Comparison of ENCODE assay signal across 13 mouse cellular contexts in the genomic region with DNA sequence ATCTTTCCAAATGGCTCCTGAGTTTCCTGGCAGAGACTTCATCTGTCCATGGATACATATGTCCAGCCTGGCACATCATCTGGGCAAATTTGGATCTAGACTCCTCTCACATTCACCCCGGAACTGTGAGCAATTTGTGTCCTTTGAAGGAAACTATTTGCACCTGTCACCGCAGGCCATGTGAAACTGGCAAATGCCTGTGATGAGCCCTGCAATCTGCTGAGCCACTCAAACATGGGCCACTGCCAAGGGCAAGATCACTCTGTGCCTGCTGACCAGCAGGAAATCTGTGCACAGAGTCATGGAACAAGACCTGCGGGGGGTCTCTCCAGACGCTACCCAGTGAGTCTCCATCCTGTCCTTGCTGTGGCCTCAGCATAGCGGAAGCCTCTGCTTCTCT. TPM values are rescaled to one million over a fixed set of nuclear protein-coding genes. Genes with fewer than 3 reads are reported as not detected.
A peak's percentile ranks its signal among the peaks of the same experiment; 100 is the strongest.
DNase-seq lines count a peak whose midpoint lies in the region; TF ChIP-seq lines count a peak whose summit lies in the region.
"Had no signal": no experiment of that assay in that cellular context is flagged by ENCODE, and none has a peak within 500 bp of the region (broad histone marks: within the 10 kb centered on the region; RNA-seq: fewer than 3 reads in every experiment).

No protein-coding gene starts in this region.

- no peak overlapping the region for H3K4me3 ChIP-seq in left cerebral cortex, adult 2 months
- H3K4me3 ChIP-seq: heart, embryonic 15.5 days; intestine, embryonic 15.5 days; megakaryocyte, embryonic 14.5 days had no signal

- DNase-seq in heart, postnatal 10 days = peak; percentile 13 to 23
- DNase-seq in heart, postnatal 25 days (ENCODE audit: low spot score) = no peak
- DNase-seq in adrenal gland, adult 2 months = peak; percentile 71
- peak; percentile 93 for DNase-seq in cerebellum, adult 18-20 months
- DNase-seq in gastrocnemius, adult 8-10 months (ENCODE audit: low spot score in 2 of 2) = peak; percentile 71 to 73
- no peak for DNase-seq in thymus, postnatal 25 days
- DNase-seq in left cerebral cortex, adult 2 months (ENCODE audit: extremely low spot score in 1 of 2, low spot score in 2 of 2) = no peak
- no peak for DNase-seq in lung, postnatal 14 days
- DNase-seq: kidney, postnatal 10 days; lung, embryonic 14.5 days had no signal

- intact Hi-C loops in heart, postnatal 10 days (cut with DNase I) = loop anchor here (10.0 kb wide), 1 partner anchor 190 kb away; no protein-coding TSS in a partner anchor
- intact Hi-C loops in heart, postnatal 25 days (cut with DNase I) = loop anchor here (10.0 kb wide), 1 partner anchor 190 kb away; no protein-coding TSS in a partner anchor
- intact Hi-C loops in left cerebral cortex, adult 2 months (cut with DNase I) = no loop called here

- H3K27ac ChIP-seq in left cerebral cortex, adult 2 months = no peak overlapping the region
- H3K27ac ChIP-seq: heart, embryonic 15.5 days; intestine, embryonic 15.5 days had no signal

- no peak for TF ChIP-seq CTCF in left cerebral cortex, adult 2 months (IDR thresholded peaks at IDR 0.05)

RNA-seq across cellular contexts. Expression of gene Pdia6, which starts 41.3 kb away (rescaled TPM):
- 100 to 1,000 TPM in 1 of 2 experiments, 10 to 100 TPM in 1; 99.0 to 122 TPM for total RNA-seq in heart, postnatal 10 days (2021)
- 100 to 1,000 TPM; 111 to 134 TPM for total RNA-seq in heart, postnatal 25 days (2021)
- total RNA-seq in adrenal gland, adult 2 months (2021) = 100 to 1,000 TPM; 153 to 218 TPM
- polyA plus RNA-seq in adrenal gland, adult 2 months (2012; rRNA removed) = 14.0 and 18.3 TPM in 2 replicates
- 10 to 100 TPM; 35.7 to 39.4 (median 37.3) TPM for total RNA-seq in gastrocnemius, adult 8-10 months (2022)
- total RNA-seq in left cerebral cortex, adult 2 months (2021) = 100 to 1,000 TPM; 137 to 144 TPM

RNA-seq across cellular contexts. Expression of gene Kcnf1, which starts 48.3 kb away (rescaled TPM):
- total RNA-seq in heart, postnatal 10 days (2021) = not detected
- not detected for total RNA-seq in heart, postnatal 25 days (2021)
- under 1 TPM; 0.17 to 0.69 TPM for total RNA-seq in adrenal gland, adult 2 months (2021)
- 0.19 and 0.28 TPM in 2 replicates for polyA plus RNA-seq in adrenal gland, adult 2 months (2012; rRNA removed)
- 10 to 100 TPM in 1 of 4 experiments, 1 to 10 TPM in 3; 1.1 to 11.7 (median 2.7) TPM for total RNA-seq in gastrocnemius, adult 8-10 months (2022)
- 100 to 1,000 TPM; 115 to 117 TPM for total RNA-seq in left cerebral cortex, adult 2 months (2021)

Comparison
In these comparisons a context has a peak if more than half of its experiments do, and no peak if none do; other contexts are left out.
1. DNase-seq: peak in heart, postnatal 10 days (2 of 2), adrenal gland, adult 2 months (single experiment), cerebellum, adult 18-20 months (2 of 2) and gastrocnemius, adult 8-10 months (2 of 2); none in heart, postnatal 25 days (single experiment), thymus, postnatal 25 days (single experiment), left cerebral cortex, adult 2 months (0 of 2) and lung, postnatal 14 days (single experiment).
2. RNA of gene Kcnf1, which starts 48.3 kb away (total RNA-seq): 115 to 117 TPM in left cerebral cortex, adult 2 months; 1.1 to 11.7 TPM in gastrocnemius, adult 8-10 months, 0.17 to 0.69 TPM in adrenal gland, adult 2 months, not detected in heart, postnatal 25 days and not detected in heart, postnatal 10 days; every median in the first group is over 4 times any median in the second.